Mouse (Mus musculus): ENCODE measurements around the gene Polr2h.

DNA sequence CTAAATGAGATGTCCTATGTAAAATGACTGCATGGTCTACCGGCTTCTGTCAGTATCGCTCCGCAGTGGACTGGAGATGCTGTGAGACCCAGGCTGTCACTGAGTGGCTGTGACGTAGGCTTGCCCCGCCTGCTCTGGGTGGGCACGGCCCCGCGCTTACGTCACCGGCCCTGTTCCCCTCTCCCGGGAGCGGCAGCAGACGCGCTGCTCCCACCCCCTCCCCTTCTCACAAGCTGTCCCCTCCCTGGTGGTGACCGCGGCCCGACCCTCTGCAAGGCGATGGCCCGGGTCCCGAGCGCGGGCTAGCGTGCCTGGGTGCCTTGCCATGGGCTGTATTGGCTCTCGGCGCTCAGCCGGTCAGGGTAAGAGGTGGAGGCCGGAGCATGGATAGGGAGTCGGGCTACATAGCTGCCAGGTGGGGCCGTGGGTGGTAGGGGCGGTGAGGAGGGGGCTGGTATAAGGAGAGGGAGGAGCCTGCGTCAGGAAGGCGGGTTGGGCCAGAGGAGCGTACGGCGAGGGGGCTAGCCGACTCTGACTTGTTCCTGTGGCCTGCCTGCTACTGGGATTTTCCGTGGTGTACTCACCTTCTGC lies 24.3 kb upstream of the Polr2h start, which contains the start of gene Fam131a:
- TF ChIP-seq GATA1 (IDR thresholded peaks at IDR 0.05; ENCODE audit: borderline replicate concordance, low read length) (no peak), FLI1 (IDR thresholded peaks at IDR 0.05; ENCODE audit: low read length) (no peak)

All from megakaryocyte, embryonic 14.5 days (primary cell).